Mouse (Mus musculus) heart, adult 2 months (tissue): Measurements from ENCODE around the gene Itgb7. TPM values are rescaled to one million over a fixed set of nuclear protein-coding genes. Genes with fewer than 3 reads are reported as not detected.

ENCODE experiments used
- DNase-seq, 2 experiments: peaks; one replicate each; pipeline ENCODE4 v3.0.0; 2021
- H3K27ac ChIP-seq: fragments of 200-600 bp; 2 replicates; pipeline ENCODE4 v1.8.1; 2022
- H3K27me3 ChIP-seq: fragments of 200-500 bp; 2 replicates; pipeline ENCODE4 v1.6.1; 2012; ENCODE audit warnings: mild to moderate bottlenecking, low read length, inconsistent platforms, mixed read lengths; ENCODE audit not compliant: control insufficient read depth, insufficient read depth
- H3K36me3 ChIP-seq: fragments of 200-500 bp; 2 replicates; pipeline ENCODE4 v1.6.1; 2012; ENCODE audit warnings: low read length, inconsistent platforms; ENCODE audit not compliant: control insufficient read depth, insufficient read depth
- H3K4me1 ChIP-seq: fragments of 200-500 bp; 2 replicates; pipeline ENCODE4 v1.6.1; 2011; ENCODE audit warnings: low read length; ENCODE audit not compliant: control insufficient read depth, insufficient read depth
- H3K4me3 ChIP-seq: fragments of 200-600 bp; 2 replicates; pipeline ENCODE4 v1.8.1; 2022
- H3K79me2 ChIP-seq: fragments of 200-500 bp; replicated peaks from 2 replicates; pipeline ENCODE4 v1.6.1; 2012; ENCODE audit warnings: mild to moderate bottlenecking, inconsistent platforms, low read length, moderate library complexity, mixed read lengths; ENCODE audit not compliant: control insufficient read depth, insufficient read depth
- H3K9ac ChIP-seq: fragments of 200-500 bp; 2 replicates; pipeline ENCODE4 v1.6.1; 2012; ENCODE audit warnings: low read depth, mild to moderate bottlenecking, control low read depth, inconsistent platforms, low read length, mixed read lengths
- CTCF ChIP-seq: fragments of 200-600 bp; IDR thresholded peaks from 2 replicates; pipeline ENCODE4 v1.8.1; 2022; ENCODE audit warnings: antibody characterized with exemption, mild to moderate bottlenecking, moderate library complexity
- EP300 ChIP-seq: fragments of 200-500 bp; IDR thresholded peaks from 2 replicates; pipeline ENCODE4 v1.6.1; 2011; ENCODE audit warnings: low read depth, low read length, control low read depth; ENCODE audit not compliant: insufficient read depth
- POLR2A ChIP-seq: fragments of 200-500 bp; IDR thresholded peaks from 2 replicates; pipeline ENCODE4 v1.6.1; 2011; ENCODE audit warnings: mild to moderate bottlenecking, low read depth, low read length, control low read depth; ENCODE audit not compliant: insufficient read depth
- WGBS: fragments of 180-500 bp; shearing (Covaris S2); methylation state at CpG from one replicate; pipeline ENCODE4 v1.1.7; 2018; 5-methylcytosine and 5-hydroxymethylcytosine counted together
- intact Hi-C: fragments of 180-260 bp; cut with DNase I; formaldehyde crosslinking; loops from one replicate; pipeline ENCODE4 v1.15.1; 2025
- polyA plus RNA-seq: library from polyadenylated mRNA; depleted of rRNA; stranded (reverse); fragments of >200 nt; gene quantifications from 2 replicates; pipeline ENCODE4 v1.2.3, GENCODE M21; 2012
- total RNA-seq, 2 experiments: library from RNA; stranded (reverse); gene quantifications; 2 replicates each; pipeline ENCODE4 v1.2.3; 2021

The Itgb7 gene
- total and polyA plus RNA-seq, 3 experiments = 1.5 to 4.6 (median 2.0) TPM

GRCm38 (mm10) chr15:102250521-102250920 is 18.8 kb upstream of the Itgb7 start:
- H3K4me1 ChIP-seq = 0 out of 2 replicates have a peak, but pooled peaks cover 2% of the 10 kb centered on the region
- no peak overlapping the region for H3K9ac ChIP-seq
- intact Hi-C loops = no loop called here
- no peaks in the 10 kb centered on the region for H3K79me2 ChIP-seq
- 90% methylated on average over 5 of the region's 5 CpGs for WGBS
- H3K4me3 ChIP-seq = no peak overlapping the region
- H3K36me3 ChIP-seq = no peaks in the 10 kb centered on the region
- no peak overlapping the region for H3K27ac ChIP-seq
- TF ChIP-seq CTCF (no peak), POLR2A (no peak), EP300 (no peak)
- DNase-seq = no peak
- H3K27me3 ChIP-seq = no peaks in the 10 kb centered on the region

GRCm38 (mm10) chr15:102249967-102250366 is 18.2 kb upstream of the Itgb7 start:
- Histone ChIP-seq H3K4me1 (0 out of 2 replicates have a peak, but pooled peaks cover 2% of the 10 kb centered on the region), H3K79me2 (no peaks in the 10 kb centered on the region), H3K36me3 (no peaks in the 10 kb centered on the region), H3K9ac (peak overlapping the region; percentile 32; the same call in 1 of the 2 replicates), H3K27ac (peak overlapping the region; percentile 63), H3K27me3 (no peaks in the 10 kb centered on the region), H3K4me3 (no peak overlapping the region)
- no peak for DNase-seq
- intact Hi-C loops = loop anchor here (2.0 kb wide), 1 partner anchor 29 kb away; the partner anchor contains the start of gene Mfsd5
- 80% methylated on average over 9 of the region's 9 CpGs for WGBS
- no peak for TF ChIP-seq CTCF
- TF ChIP-seq EP300 = no peak
- TF ChIP-seq POLR2A = no peak

- H3K27ac ChIP-seq = peak overlapping the region; percentile 63
- H3K9ac ChIP-seq = peak overlapping the region; percentile 36
- DNase-seq = peak; percentile 61 to 67
- no peaks in the 10 kb centered on the region for H3K79me2 ChIP-seq
- no peaks in the 10 kb centered on the region for H3K27me3 ChIP-seq
- WGBS = 22% methylated on average over 13 of the region's 13 CpGs
- H3K4me3 ChIP-seq = no peak overlapping the region
- intact Hi-C loops = loop anchor here (2.0 kb wide), 1 partner anchor 30 kb away; the partner anchor contains the start of gene Mfsd5
- no peaks in the 10 kb centered on the region for H3K36me3 ChIP-seq
- no peak for TF ChIP-seq EP300
- TF ChIP-seq CTCF = no peak
- no peak; the same call in 1 of the 2 replicates for TF ChIP-seq POLR2A
- H3K4me1 ChIP-seq = 0 out of 2 replicates have a peak, but pooled peaks cover 2% of the 10 kb centered on the region
Measured at GRCm38 (mm10) chr15:102249251-102249691, 17.5 kb upstream of the Itgb7 start.

GRCm38 (mm10) chr15:102248812-102249191 is 17.1 kb upstream of the Itgb7 start:
- H3K4me1 ChIP-seq = peaks cover 4% of the 10 kb centered on the region; the same call in 1 of the 2 replicates
- TF ChIP-seq CTCF (no peak), EP300 (no peak), POLR2A (no peak)
- no peak for DNase-seq

GRCm38 (mm10) chr15:102248131-102248811 is 16.5 kb upstream of the Itgb7 start:
- 28% methylated on average over 8 of the region's 8 CpGs for WGBS
- Histone ChIP-seq H3K27ac (peak overlapping the region; percentile 96), H3K4me3 (peak overlapping the region; percentile 78), H3K79me2 (peaks cover 2% of the 10 kb centered on the region; the same call in 1 of the 2 replicates), H3K9ac (peak overlapping the region; percentile 87), H3K27me3 (no peaks in the 10 kb centered on the region), H3K36me3 (no peaks in the 10 kb centered on the region), H3K4me1 (peaks cover 4% of the 10 kb centered on the region; the same call in 1 of the 2 replicates)
- TF ChIP-seq CTCF (no peak), POLR2A (0 out of 2 replicates have a peak, but pooled peaks have one; percentile 19)
- intact Hi-C loops = loop anchor here (2.0 kb wide), 1 partner anchor 31 kb away; the partner anchor contains the start of gene Mfsd5
- DNase-seq = peak in 1 of 2 experiments; percentile 43

More at GRCm38 (mm10) chr15:102248812-102249191, 17.1 kb upstream of the Itgb7 start:
- H3K36me3 ChIP-seq = no peaks in the 10 kb centered on the region
- intact Hi-C loops = loop anchor here (2.0 kb wide), 1 partner anchor 30 kb away; the partner anchor contains the start of gene Mfsd5
- H3K27me3 ChIP-seq = no peaks in the 10 kb centered on the region
- H3K27ac ChIP-seq = peak overlapping the region; percentile 96
- H3K4me3 ChIP-seq = no peak overlapping the region
- H3K9ac ChIP-seq = no peak overlapping the region
- 39% methylated on average over 3 of the region's 3 CpGs for WGBS
- no peaks in the 10 kb centered on the region for H3K79me2 ChIP-seq
